Mouse (Mus musculus) intestine, embryonic 16.5 days (tissue): ENCODE data around the gene Add1. TPM values are rescaled to one million over a fixed set of nuclear protein-coding genes. Genes with fewer than 3 reads are reported as not detected.

Experiments used
- microRNA-seq: library from miRNA; unstranded; fragments of <30 nt; microRNA quantifications from one replicate; pipeline ENCODE4, GENCODE M21; 2016
- polyA plus RNA-seq: library from polyadenylated mRNA; unstranded; fragments of >200 nt; fragmentation: Nextera tagmentation; extraction: Ambion mirVana; gene quantifications from 2 replicates; pipeline ENCODE4 v1.2.1, GENCODE M21; 2015

Gene Add1
- polyA plus RNA-seq, 1 experiment from 2014 or later: 138 TPM

Small RNA genes within 50 kb of the gene (microRNA-seq; reads per million reads assigned to microRNA genes)
- 0.91 reads per million for gene Mir7036b

Other genes starting within 250 kb of the Add1 start
- gene Rnf4, start 237.4 kb upstream of the Add1 start, polyA plus RNA-seq: 133 and 143 TPM in 2 replicates
- gene Fam193a, start 203.7 kb upstream of the Add1 start, polyA plus RNA-seq: 6.7 TPM in 2 replicates
- gene Tnip2, start 59.7 kb upstream of the Add1 start, polyA plus RNA-seq: 15.8 and 17.1 TPM in 2 replicates
- gene Sh3bp2, start 47.8 kb upstream of the Add1 start, polyA plus RNA-seq: 3.4 and 3.7 TPM in 2 replicates
- 116 and 118 TPM in 2 replicates for gene Mfsd10, start 63.5 kb downstream of the Add1 start, polyA plus RNA-seq
- 21.0 and 23.7 TPM in 2 replicates for gene Nop14, start 86.5 kb downstream of the Add1 start, polyA plus RNA-seq
- 0.93 and 1.2 TPM in 2 replicates for gene Grk4, start 86.7 kb downstream of the Add1 start, polyA plus RNA-seq
- gene Htt, start 188.1 kb downstream of the Add1 start, polyA plus RNA-seq: 7.2 and 7.4 TPM in 2 replicates